Mouse (Mus musculus): ENCODE results near the gene 2310030G06Rik. TPM values are rescaled to one million over a fixed set of nuclear protein-coding genes. Genes with fewer than 3 reads are reported as not detected.

The 2310030G06Rik gene
- polyA plus RNA-seq (2015; fragmentation: Nextera tagmentation; extraction: Ambion mirVana): 1.5 and 1.7 TPM in 2 replicates

- Histone ChIP-seq H3K9me3 (ENCODE audit: control insufficient read depth, low read length) (no peaks in the 10 kb centered on the region), H3K4me3 (replicated peaks; ENCODE audit: low read length) (peak within 1 kb of the TSS; percentile 33), H3K4me1 (replicated peaks; ENCODE audit: control insufficient read depth, insufficient read depth, low read length) (peaks cover 3% of the 10 kb centered on the region), H3K36me3 (ENCODE audit: control insufficient read depth, insufficient read depth) (no peaks in the 10 kb centered on the region), H3K27ac (ENCODE audit: low read length) (no peak within 1 kb of the TSS), H3K4me2 (ENCODE audit: low read length) (peak within 1 kb of the TSS; percentile 53), H3K27me3 (replicated peaks; ENCODE audit: control insufficient read depth, insufficient read depth, low read length) (0 out of 2 replicates have a peak, but pooled peaks cover 5% of the 10 kb centered on the region), H3K9ac (replicated peaks; ENCODE audit: low read depth, low read length) (peak within 1 kb of the TSS; percentile 42)
- peak; percentile 10; the same call in 1 of the 2 replicates for ATAC-seq
- WGBS: 2% methylated on average over 19 of the region's 19 CpGs
Measured at GRCm38 (mm10) chr9:50746214-50746677, at the start of gene 2310030G06Rik. Gene 2310030G06Rik, minus strand, starts transcription at chr9:50746536.

DNA sequence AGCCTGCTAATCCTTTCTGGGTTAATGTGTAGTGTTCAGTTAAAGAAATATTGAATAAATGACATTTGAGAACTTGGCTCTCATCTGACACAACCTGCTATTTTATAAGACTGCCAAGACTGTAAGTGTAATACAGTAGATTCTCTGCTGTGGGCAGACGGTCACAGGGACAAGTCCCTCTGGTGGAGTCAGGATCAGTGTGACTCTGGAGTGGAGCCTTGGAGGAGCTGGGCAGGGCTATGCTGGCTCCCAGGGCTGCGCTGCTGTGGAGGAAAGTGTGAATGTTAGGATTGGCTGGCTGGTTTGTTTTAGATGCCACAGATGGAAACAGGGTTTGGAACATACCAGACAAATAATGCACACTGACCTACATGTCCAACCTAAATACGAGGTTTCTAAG, 48.9 kb upstream of the 2310030G06Rik start:
- no peaks in the 10 kb centered on the region for H3K27me3 ChIP-seq (replicated peaks; ENCODE audit: control insufficient read depth, insufficient read depth, low read length)
- no peaks in the 10 kb centered on the region for H3K9me3 ChIP-seq (ENCODE audit: control insufficient read depth, low read length)
- no peak for ATAC-seq
- no peaks in the 10 kb centered on the region for H3K4me1 ChIP-seq (replicated peaks; ENCODE audit: control insufficient read depth, insufficient read depth, low read length)
- peaks cover 11% of the 10 kb centered on the region for H3K36me3 ChIP-seq (ENCODE audit: control insufficient read depth, insufficient read depth)
- 81% methylated on average over 3 of the region's 3 CpGs for WGBS
- no peak overlapping the region for H3K4me3 ChIP-seq (replicated peaks; ENCODE audit: low read length)
- no peak overlapping the region for H3K9ac ChIP-seq (replicated peaks; ENCODE audit: low read depth, low read length)
- no peak overlapping the region for H3K4me2 ChIP-seq (ENCODE audit: low read length)
- H3K27ac ChIP-seq (ENCODE audit: low read length): no peak overlapping the region

GRCm38 (mm10) chr9:50782155-50782554, 35.8 kb upstream of the 2310030G06Rik start:
- Histone ChIP-seq H3K27ac (ENCODE audit: low read length) (no peak overlapping the region), H3K4me2 (ENCODE audit: low read length) (no peak overlapping the region), H3K4me3 (replicated peaks; ENCODE audit: low read length) (no peak overlapping the region), H3K9me3 (ENCODE audit: control insufficient read depth, low read length) (no peaks in the 10 kb centered on the region), H3K9ac (replicated peaks; ENCODE audit: low read depth, low read length) (no peak overlapping the region), H3K36me3 (ENCODE audit: control insufficient read depth, insufficient read depth) (peaks cover 33% of the 10 kb centered on the region), H3K4me1 (replicated peaks; ENCODE audit: control insufficient read depth, insufficient read depth, low read length) (no peaks in the 10 kb centered on the region), H3K27me3 (replicated peaks; ENCODE audit: control insufficient read depth, insufficient read depth, low read length) (no peaks in the 10 kb centered on the region)
- WGBS: 71% methylated on average over 2 of the region's 2 CpGs
- no peak for ATAC-seq

DNA sequence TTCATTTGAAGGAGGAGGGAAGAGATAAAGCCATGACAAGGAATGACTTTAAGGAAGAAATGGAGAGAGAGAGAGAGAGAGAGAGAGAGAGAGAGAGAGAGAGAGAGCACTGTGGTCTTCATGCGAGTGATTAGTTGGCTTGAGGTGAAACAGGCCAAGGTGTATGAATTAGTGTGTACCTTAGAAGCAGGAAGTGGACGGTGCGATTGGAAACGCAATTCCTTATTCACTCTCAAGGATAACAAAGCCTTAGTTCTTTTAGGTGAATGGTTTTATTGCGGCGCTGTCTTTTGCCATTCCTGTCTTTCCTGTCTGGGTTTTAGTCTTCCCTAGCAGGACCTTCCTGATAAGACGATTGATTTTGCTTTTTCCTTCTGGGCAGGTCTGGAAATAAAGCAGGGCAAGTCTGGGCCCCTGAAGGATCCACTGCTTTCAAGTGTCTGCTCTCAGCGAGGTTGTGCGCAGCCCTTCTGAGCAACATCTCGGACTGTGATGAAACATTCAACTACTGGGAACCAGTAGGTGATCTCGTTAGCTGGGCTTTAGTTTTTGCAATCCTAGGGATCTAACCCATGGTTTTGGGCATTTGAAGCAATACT, 29.9 kb upstream of the 2310030G06Rik start:
- H3K4me1 ChIP-seq (replicated peaks; ENCODE audit: control insufficient read depth, insufficient read depth, low read length): peaks cover 18% of the 10 kb centered on the region
- no peaks in the 10 kb centered on the region for H3K9me3 ChIP-seq (ENCODE audit: control insufficient read depth, low read length)
- peak overlapping the region; percentile 94 for H3K4me3 ChIP-seq (replicated peaks; ENCODE audit: low read length)
- H3K27ac ChIP-seq (ENCODE audit: low read length): no peak overlapping the region
- H3K27me3 ChIP-seq (replicated peaks; ENCODE audit: control insufficient read depth, insufficient read depth, low read length): no peaks in the 10 kb centered on the region
- ATAC-seq: no peak
- peak overlapping the region; percentile 93 for H3K9ac ChIP-seq (replicated peaks; ENCODE audit: low read depth, low read length)
- WGBS: 63% methylated on average over 11 of the region's 11 CpGs
- peaks cover 8% of the 10 kb centered on the region for H3K36me3 ChIP-seq (ENCODE audit: control insufficient read depth, insufficient read depth)
- H3K4me2 ChIP-seq (ENCODE audit: low read length): peak overlapping the region; percentile 75

- WGBS: 0% methylated on average over 30 of the region's 30 CpGs
- peaks cover 18% of the 10 kb centered on the region for H3K4me1 ChIP-seq (replicated peaks; ENCODE audit: control insufficient read depth, insufficient read depth, low read length)
- peak overlapping the region; percentile 91 for H3K27ac ChIP-seq (ENCODE audit: low read length)
- no peak; the same call in 1 of the 2 replicates for ATAC-seq
- H3K36me3 ChIP-seq (ENCODE audit: control insufficient read depth, insufficient read depth): peaks cover 3% of the 10 kb centered on the region
- H3K9ac ChIP-seq (replicated peaks; ENCODE audit: low read depth, low read length): peak overlapping the region; percentile 93
- H3K4me3 ChIP-seq (replicated peaks; ENCODE audit: low read length): peak overlapping the region; percentile 94
- H3K9me3 ChIP-seq (ENCODE audit: control insufficient read depth, low read length): no peaks in the 10 kb centered on the region
- peak overlapping the region; percentile 75 for H3K4me2 ChIP-seq (ENCODE audit: low read length)
- H3K27me3 ChIP-seq (replicated peaks; ENCODE audit: control insufficient read depth, insufficient read depth, low read length): no peaks in the 10 kb centered on the region
Measured at GRCm38 (mm10) chr9:50775662-50776126, 29.4 kb upstream of the 2310030G06Rik start.

GRCm38 (mm10) chr9:50774991-50775612, 28.8 kb upstream of the 2310030G06Rik start, which contains the start of the genes Alg9 and 1110032A03Rik:
Gene Alg9, plus strand, starts transcription at chr9:50775019.
Gene 1110032A03Rik, minus strand, starts transcription at chr9:50775520.
- Histone ChIP-seq H3K9ac (replicated peaks; ENCODE audit: low read depth, low read length) (peak within 1 kb of the TSS; percentile 93), H3K27me3 (replicated peaks; ENCODE audit: control insufficient read depth, insufficient read depth, low read length) (no peaks in the 10 kb centered on the region), H3K9me3 (ENCODE audit: control insufficient read depth, low read length) (no peaks in the 10 kb centered on the region), H3K27ac (ENCODE audit: low read length) (peak within 1 kb of the TSS; percentile 91), H3K4me3 (replicated peaks; ENCODE audit: low read length) (peak within 1 kb of the TSS; percentile 94), H3K4me2 (ENCODE audit: low read length) (peak within 1 kb of the TSS; percentile 75), H3K36me3 (ENCODE audit: control insufficient read depth, insufficient read depth) (0 out of 2 replicates have a peak, but pooled peaks cover 2% of the 10 kb centered on the region), H3K4me1 (replicated peaks; ENCODE audit: control insufficient read depth, insufficient read depth, low read length) (peaks cover 18% of the 10 kb centered on the region)
- ATAC-seq: peak; percentile 91
- under 1% methylated on average over 51 of the region's 51 CpGs for WGBS

- H3K4me3 ChIP-seq (replicated peaks; ENCODE audit: low read length): peak overlapping the region; percentile 4; the same call in 1 of the 2 replicates
- no peak for ATAC-seq
- no peaks in the 10 kb centered on the region for H3K9me3 ChIP-seq (ENCODE audit: control insufficient read depth, low read length)
- WGBS: 80% methylated on average over 4 of the region's 4 CpGs
- H3K4me1 ChIP-seq (replicated peaks; ENCODE audit: control insufficient read depth, insufficient read depth, low read length): peaks cover 18% of the 10 kb centered on the region
- H3K9ac ChIP-seq (replicated peaks; ENCODE audit: low read depth, low read length): no peak overlapping the region
- no peaks in the 10 kb centered on the region for H3K27me3 ChIP-seq (replicated peaks; ENCODE audit: control insufficient read depth, insufficient read depth, low read length)
- H3K27ac ChIP-seq (ENCODE audit: low read length): peak overlapping the region; percentile 18; the same call in 1 of the 2 replicates
- H3K4me2 ChIP-seq (ENCODE audit: low read length): peak overlapping the region; percentile 75
- H3K36me3 ChIP-seq (ENCODE audit: control insufficient read depth, insufficient read depth): no peaks in the 10 kb centered on the region
Measured at GRCm38 (mm10) chr9:50774026-50774462, 27.7 kb upstream of the 2310030G06Rik start.

DNA sequence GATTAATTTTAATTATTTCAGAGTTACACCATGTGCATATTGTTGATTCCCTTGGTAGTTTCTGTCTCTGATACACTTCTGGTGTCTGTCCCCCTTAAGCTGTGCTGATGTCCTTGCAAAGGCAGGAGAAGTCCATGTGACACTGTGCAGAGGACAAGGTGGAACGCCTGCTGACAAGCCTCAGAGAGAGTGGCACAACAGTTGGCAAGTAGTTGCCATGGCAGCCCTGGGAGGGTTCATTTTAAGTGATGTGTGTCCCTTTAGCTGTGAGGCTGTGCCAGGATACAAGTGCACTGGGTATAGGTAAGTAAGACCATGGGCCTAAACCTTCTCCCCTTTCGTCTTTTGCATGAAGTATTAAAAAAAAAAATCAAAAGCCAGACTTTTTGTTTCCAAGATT, 23.7 kb upstream of the 2310030G06Rik start:
- Histone ChIP-seq H3K4me1 (replicated peaks; ENCODE audit: control insufficient read depth, insufficient read depth, low read length) (peaks cover 15% of the 10 kb centered on the region), H3K4me2 (ENCODE audit: low read length) (no peak overlapping the region), H3K9me3 (ENCODE audit: control insufficient read depth, low read length) (no peaks in the 10 kb centered on the region), H3K27ac (ENCODE audit: low read length) (no peak overlapping the region), H3K27me3 (replicated peaks; ENCODE audit: control insufficient read depth, insufficient read depth, low read length) (no peaks in the 10 kb centered on the region), H3K4me3 (replicated peaks; ENCODE audit: low read length) (no peak overlapping the region), H3K9ac (replicated peaks; ENCODE audit: low read depth, low read length) (no peak overlapping the region), H3K36me3 (ENCODE audit: control insufficient read depth, insufficient read depth) (no peaks in the 10 kb centered on the region)
- 79% methylated on average over 2 of the region's 2 CpGs for WGBS
- no peak for ATAC-seq
